Mouse (Mus musculus) heart, adult 2 months (tissue): Measurements from ENCODE around the gene Tuba1b.

Source experiments
- CTCF ChIP-seq: fragments of 200-600 bp; IDR thresholded peaks from 2 replicates; pipeline ENCODE4 v1.8.1; 2022; ENCODE audit warnings: antibody characterized with exemption, mild to moderate bottlenecking, moderate library complexity
- POLR2A ChIP-seq: fragments of 200-500 bp; IDR thresholded peaks from 2 replicates; pipeline ENCODE4 v1.6.1; 2011; ENCODE audit warnings: mild to moderate bottlenecking, low read depth, low read length, control low read depth; ENCODE audit not compliant: insufficient read depth

- no peak for TF ChIP-seq CTCF
- no peak for TF ChIP-seq POLR2A
These were observed 14.7 kb upstream of the Tuba1b start for GRCm38 (mm10) chr15:98948857-98949606.
